Mouse (Mus musculus): Measurements from ENCODE around the gene Mgat5. TPM values are rescaled to one million over a fixed set of nuclear protein-coding genes. Genes with fewer than 3 reads are reported as not detected.

Mgat5 gene
- total RNA-seq, 1 experiment = 11.0 TPM

DNA sequence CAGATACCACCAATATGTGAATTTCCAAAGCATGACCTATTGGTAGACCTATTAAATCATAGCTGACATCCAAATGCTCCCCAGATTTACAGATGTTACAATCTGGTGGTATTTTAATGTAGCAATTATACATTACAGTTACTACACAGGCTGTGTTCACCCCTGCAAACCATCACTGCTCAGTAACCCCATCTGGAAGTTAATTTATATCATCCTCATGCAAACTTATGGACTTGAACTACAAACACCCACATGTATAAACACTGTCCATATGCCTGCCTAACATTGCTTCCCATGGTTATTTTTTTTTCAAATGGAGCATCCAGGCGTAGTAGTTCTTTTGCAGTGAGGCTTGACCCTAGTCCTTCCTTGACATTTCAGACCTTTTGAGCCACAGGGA lies 236.2 kb downstream of the Mgat5 start:
- TF ChIP-seq HCFC1 (IDR thresholded peaks at IDR 0.05; ENCODE audit: borderline replicate concordance, insufficient read depth, low read length) (no peak), ZNF384 (IDR thresholded peaks at IDR 0.05; ENCODE audit: low read depth, low read length) (no peak), ZC3H11A (IDR thresholded peaks at IDR 0.05; ENCODE audit: borderline replicate concordance, low read depth, low read length) (no peak), CHD2 (IDR thresholded peaks at IDR 0.05; ENCODE audit: low read depth, low read length) (no peak), MAFK (IDR thresholded peaks at IDR 0.05; ENCODE audit: insufficient read depth, low read depth, low read length) (no peak)
- no peak overlapping the region for H3K27ac ChIP-seq (ENCODE audit: insufficient read depth, low read depth, low read length, poor library complexity, severe bottlenecking)
- H3K9ac ChIP-seq (ENCODE audit: insufficient read depth, low read depth, low read length, poor library complexity, severe bottlenecking) = no peak overlapping the region
- 0 out of 2 replicates have a peak, but pooled peaks cover 2% of the 10 kb centered on the region for H3K36me3 ChIP-seq (ENCODE audit: control insufficient read depth, insufficient read depth, low read length, poor library complexity, severe bottlenecking)
- 0 out of 4 replicates have a peak, but pooled peaks cover 0 to 4% of the 10 kb centered on the region in 2 experiments for H3K4me1 ChIP-seq (ENCODE audit: control insufficient read depth in 2 of 2, insufficient read depth in 2 of 2, low read length in 2 of 2, poor library complexity in 1 of 2)
- no peak overlapping the region for H3K4me3 ChIP-seq (ENCODE audit: insufficient read depth in 1 of 2, low read depth in 1 of 2, low read length in 2 of 2, poor library complexity in 1 of 2, severe bottlenecking in 1 of 2)
- DNase-seq (ENCODE audit: low read depth, low spot score) = no peak
- in situ Hi-C loops (cut with MboI; ENCODE audit: low sequenced_read_pairs in 2 of 2, unreplicated experiment in 2 of 2) = no loop called here
- H3K9me3 ChIP-seq (ENCODE audit: control insufficient read depth, insufficient read depth, low read depth, low read length) = no peaks in the 10 kb centered on the region

DNA sequence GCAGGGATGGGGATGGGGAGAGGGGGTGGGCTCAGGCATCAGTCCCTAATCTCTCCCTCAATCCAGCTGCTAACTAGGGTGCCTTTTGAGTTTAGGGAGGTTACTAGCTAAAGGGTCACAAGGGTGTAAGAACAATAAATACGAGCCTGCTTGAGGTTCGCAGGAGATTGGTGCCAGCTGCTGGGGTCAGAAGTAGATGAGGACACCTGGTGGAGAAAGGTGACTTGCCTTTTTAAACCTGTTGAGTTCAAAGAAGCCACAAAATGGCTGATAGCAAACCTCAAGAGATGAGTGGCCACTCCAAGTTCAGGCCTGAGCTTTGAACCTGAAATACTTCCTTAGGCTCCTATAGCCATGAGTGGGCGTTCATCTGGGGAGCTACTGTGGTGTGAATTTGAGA lies 236.9 kb downstream of the Mgat5 start:
- no peak overlapping the region for H3K9ac ChIP-seq (ENCODE audit: insufficient read depth, low read depth, low read length, poor library complexity, severe bottlenecking)
- DNase-seq (ENCODE audit: low read depth, low spot score) = no peak
- 0 out of 2 replicates have a peak, but pooled peaks cover 2% of the 10 kb centered on the region for H3K36me3 ChIP-seq (ENCODE audit: control insufficient read depth, insufficient read depth, low read length, poor library complexity, severe bottlenecking)
- in situ Hi-C loops (cut with MboI; ENCODE audit: low sequenced_read_pairs in 2 of 2, unreplicated experiment in 2 of 2) = no loop called here
- H3K4me3 ChIP-seq (ENCODE audit: insufficient read depth in 1 of 2, low read depth in 1 of 2, low read length in 2 of 2, poor library complexity in 1 of 2, severe bottlenecking in 1 of 2) = no peak overlapping the region
- TF ChIP-seq ZC3H11A (IDR thresholded peaks at IDR 0.05; ENCODE audit: borderline replicate concordance, low read depth, low read length) = no peak
- TF ChIP-seq MAFK (IDR thresholded peaks at IDR 0.05; ENCODE audit: insufficient read depth, low read depth, low read length) = no peak
- TF ChIP-seq ZNF384 (IDR thresholded peaks at IDR 0.05; ENCODE audit: low read depth, low read length) = no peak
- TF ChIP-seq HCFC1 (IDR thresholded peaks at IDR 0.05; ENCODE audit: borderline replicate concordance, insufficient read depth, low read length) = no peak
- no peak for TF ChIP-seq CHD2 (IDR thresholded peaks at IDR 0.05; ENCODE audit: low read depth, low read length)
- 0 out of 4 replicates have a peak, but pooled peaks cover 0 to 4% of the 10 kb centered on the region in 2 experiments for H3K4me1 ChIP-seq (ENCODE audit: control insufficient read depth in 2 of 2, insufficient read depth in 2 of 2, low read length in 2 of 2, poor library complexity in 1 of 2)
- no peak overlapping the region for H3K27ac ChIP-seq (ENCODE audit: insufficient read depth, low read depth, low read length, poor library complexity, severe bottlenecking)
- no peaks in the 10 kb centered on the region for H3K9me3 ChIP-seq (ENCODE audit: control insufficient read depth, insufficient read depth, low read depth, low read length)

DNA sequence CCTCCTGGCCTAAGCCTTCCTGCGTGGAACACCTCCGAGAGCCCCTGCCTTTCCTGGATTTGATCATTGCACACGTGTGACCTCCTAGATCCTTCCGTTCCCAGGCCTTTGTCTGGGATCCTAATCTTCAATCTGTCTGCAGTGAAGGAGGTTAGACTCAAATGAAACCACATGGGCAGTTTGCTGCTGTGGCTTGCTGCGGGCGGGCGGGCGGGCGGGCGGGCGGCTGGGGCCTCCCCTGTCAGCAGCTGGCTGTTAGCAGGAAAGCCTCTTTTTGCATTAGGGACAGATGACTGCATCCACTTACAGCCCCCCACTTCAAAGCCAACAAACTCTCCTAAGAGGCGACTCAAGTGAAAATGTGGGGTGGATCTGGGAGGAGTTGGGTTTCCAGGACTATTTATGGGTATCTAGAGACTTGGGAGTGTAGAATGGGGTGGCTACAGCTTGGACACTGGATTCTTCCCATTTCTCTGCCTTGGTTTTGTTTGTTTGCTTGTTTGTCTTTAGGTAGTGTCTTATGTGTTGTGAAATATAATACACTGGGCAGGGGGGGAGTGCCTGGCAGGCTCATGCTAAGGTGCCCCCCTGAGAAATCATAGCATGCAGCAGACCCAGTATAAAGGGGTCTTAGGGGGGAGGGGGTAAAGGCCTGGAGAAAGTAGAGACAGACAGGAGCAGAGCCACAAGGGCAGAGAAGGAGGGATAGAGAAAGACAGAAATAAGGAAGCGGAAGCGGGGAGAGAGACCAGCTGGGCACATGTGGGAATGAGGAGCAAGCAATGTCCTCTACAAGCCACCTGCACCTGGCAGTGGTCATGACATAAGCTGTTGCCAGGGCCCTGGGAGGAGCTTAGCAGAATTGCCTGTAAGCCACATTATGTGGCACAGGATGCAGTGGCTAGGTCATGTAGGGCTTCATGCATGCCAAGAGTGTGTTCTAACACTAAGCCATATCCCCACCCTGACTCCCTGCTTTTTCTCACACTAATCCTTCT lies 238.4 kb downstream of the Mgat5 start:
- DNase-seq (ENCODE audit: low read depth, low spot score) = no peak
- H3K9ac ChIP-seq (ENCODE audit: insufficient read depth, low read depth, low read length, poor library complexity, severe bottlenecking) = no peak overlapping the region
- H3K9me3 ChIP-seq (ENCODE audit: control insufficient read depth, insufficient read depth, low read depth, low read length) = no peaks in the 10 kb centered on the region
- no peak overlapping the region for H3K27ac ChIP-seq (ENCODE audit: insufficient read depth, low read depth, low read length, poor library complexity, severe bottlenecking)
- TF ChIP-seq HCFC1 (IDR thresholded peaks at IDR 0.05; ENCODE audit: borderline replicate concordance, insufficient read depth, low read length) (no peak), ZC3H11A (IDR thresholded peaks at IDR 0.05; ENCODE audit: borderline replicate concordance, low read depth, low read length) (no peak), MAFK (IDR thresholded peaks at IDR 0.05; ENCODE audit: insufficient read depth, low read depth, low read length) (no peak), ZNF384 (IDR thresholded peaks at IDR 0.05; ENCODE audit: low read depth, low read length) (no peak), CHD2 (IDR thresholded peaks at IDR 0.05; ENCODE audit: low read depth, low read length) (no peak)
- in situ Hi-C loops (cut with MboI; ENCODE audit: low sequenced_read_pairs in 2 of 2, unreplicated experiment in 2 of 2) = no loop called here
- H3K4me3 ChIP-seq (ENCODE audit: insufficient read depth in 1 of 2, low read depth in 1 of 2, low read length in 2 of 2, poor library complexity in 1 of 2, severe bottlenecking in 1 of 2) = no peak overlapping the region
- 0 out of 2 replicates have a peak, but pooled peaks cover 2% of the 10 kb centered on the region for H3K36me3 ChIP-seq (ENCODE audit: control insufficient read depth, insufficient read depth, low read length, poor library complexity, severe bottlenecking)
- no peaks in the 10 kb centered on the region for H3K4me1 ChIP-seq (ENCODE audit: control insufficient read depth in 2 of 2, insufficient read depth in 2 of 2, low read length in 2 of 2, poor library complexity in 1 of 2)

DNA sequence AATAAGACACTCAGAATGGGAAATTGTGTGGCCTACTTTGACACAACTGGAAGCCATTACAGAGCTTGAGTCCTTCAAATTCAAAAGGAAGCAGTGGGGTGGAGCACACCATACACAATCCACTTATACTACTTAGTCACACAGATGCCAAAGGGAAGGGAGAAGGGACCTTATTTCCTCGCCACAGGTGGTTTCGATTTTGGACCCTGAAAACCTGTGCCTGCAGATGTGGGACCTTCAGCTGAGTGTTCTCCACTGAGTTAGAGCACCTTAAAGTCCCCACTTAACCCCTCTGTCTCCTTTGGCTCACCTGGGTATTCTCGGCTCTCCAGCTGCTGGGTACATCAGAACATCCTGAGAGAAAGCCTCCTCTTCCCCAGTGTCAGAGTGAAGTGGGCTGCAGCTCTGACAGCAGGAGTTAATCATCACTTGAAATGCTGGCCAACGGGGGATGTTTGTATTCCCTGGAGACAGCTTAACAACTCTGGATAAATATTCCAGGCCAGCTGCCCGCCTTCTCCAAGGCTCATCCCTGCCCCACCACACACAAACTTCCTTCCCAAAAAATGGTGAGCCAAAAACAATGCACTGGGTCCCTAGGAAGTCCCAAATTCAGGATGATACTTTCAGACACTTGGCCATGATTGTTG lies 240.1 kb downstream of the Mgat5 start:
- DNase-seq (ENCODE audit: low read depth, low spot score) = no peak
- Histone ChIP-seq H3K4me1 (ENCODE audit: control insufficient read depth in 2 of 2, insufficient read depth in 2 of 2, low read length in 2 of 2, poor library complexity in 1 of 2) (no peaks in the 10 kb centered on the region), H3K36me3 (ENCODE audit: control insufficient read depth, insufficient read depth, low read length, poor library complexity, severe bottlenecking) (no peaks in the 10 kb centered on the region), H3K9me3 (ENCODE audit: control insufficient read depth, insufficient read depth, low read depth, low read length) (no peaks in the 10 kb centered on the region), H3K9ac (ENCODE audit: insufficient read depth, low read depth, low read length, poor library complexity, severe bottlenecking) (no peak overlapping the region), H3K27ac (ENCODE audit: insufficient read depth, low read depth, low read length, poor library complexity, severe bottlenecking) (no peak overlapping the region), H3K4me3 (ENCODE audit: insufficient read depth in 1 of 2, low read depth in 1 of 2, low read length in 2 of 2, poor library complexity in 1 of 2, severe bottlenecking in 1 of 2) (no peak overlapping the region)
- TF ChIP-seq HCFC1 (IDR thresholded peaks at IDR 0.05; ENCODE audit: borderline replicate concordance, insufficient read depth, low read length) (no peak), CHD2 (IDR thresholded peaks at IDR 0.05; ENCODE audit: low read depth, low read length) (no peak), ZNF384 (IDR thresholded peaks at IDR 0.05; ENCODE audit: low read depth, low read length) (no peak), MAFK (IDR thresholded peaks at IDR 0.05; ENCODE audit: insufficient read depth, low read depth, low read length) (no peak), ZC3H11A (IDR thresholded peaks at IDR 0.05; ENCODE audit: borderline replicate concordance, low read depth, low read length) (no peak)
- in situ Hi-C loops (cut with MboI; ENCODE audit: low sequenced_read_pairs in 2 of 2, unreplicated experiment in 2 of 2) = no loop called here
